8 mouse cellular contexts compared by ENCODE assay signal in the genomic region with DNA sequence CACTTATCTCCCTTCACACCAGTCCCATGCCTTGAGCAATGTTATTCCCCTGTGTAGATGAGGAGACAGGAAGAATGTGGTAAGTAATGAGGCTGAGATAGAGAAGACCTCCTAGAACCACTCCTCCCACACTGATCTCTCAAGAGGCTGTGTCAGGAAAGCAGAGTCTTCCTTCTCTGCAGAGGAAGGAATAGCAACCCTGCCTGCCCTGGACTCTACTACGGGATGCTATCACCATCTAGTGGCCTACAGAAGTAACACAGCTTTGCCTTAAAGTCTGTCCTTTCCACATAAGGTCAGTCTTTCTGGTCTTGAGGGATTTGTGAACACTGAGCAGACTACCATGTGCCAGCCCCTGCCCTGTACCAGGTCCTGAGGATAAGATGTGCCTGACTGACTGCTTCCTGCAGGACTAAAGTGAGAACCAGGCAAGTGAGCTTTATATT. TPM values are rescaled to one million over a fixed set of nuclear protein-coding genes. Genes with fewer than 3 reads are reported as not detected.
DNase-seq lines count a peak whose midpoint lies in the region; ATAC-seq and TF ChIP-seq lines count a peak whose summit lies in the region.

No protein-coding gene starts in this region.

- H3K79me2 ChIP-seq in C2C12 (ENCODE audit: control insufficient read depth, insufficient read depth) = no peaks in the 10 kb centered on the region

- peak; percentile 84 for ATAC-seq in embryonic facial prominence, embryonic 14.5 days (ENCODE audit: low read depth)
- ATAC-seq in heart, embryonic 11.5 days (replicated peaks; ENCODE audit: insufficient number of reproducible peaks, low FRiP score, low TSS enrichment) = peak; percentile 66
- ATAC-seq in limb, embryonic 13.5 days (ENCODE audit: low FRiP score, low read depth) = peak; percentile 82
- peak; percentile 82 for ATAC-seq in midbrain, embryonic 14.5 days (ENCODE audit: low FRiP score, low TSS enrichment)

- H3ac ChIP-seq in C2C12 (ENCODE audit: control insufficient read depth, insufficient read length, low read depth) = no peak overlapping the region

- WGBS in embryonic facial prominence, embryonic 14.5 days = 0% methylated on average over 1 of the region's 1 CpGs
- 0% methylated on average over 1 of the region's 1 CpGs for WGBS in heart, embryonic 11.5 days (ENCODE audit: insufficient replicate concordance)
- 0% methylated on average over 1 of the region's 1 CpGs for WGBS in limb, embryonic 13.5 days
- WGBS in midbrain, embryonic 14.5 days = 0% methylated on average over 1 of the region's 1 CpGs
- 0% methylated on average over 1 of the region's 1 CpGs for WGBS in small intestine, adult 2 months

- no peak overlapping the region for H3K9ac ChIP-seq in embryonic facial prominence, embryonic 14.5 days (ENCODE audit: low read depth, low read length)
- H3K9ac ChIP-seq in heart, embryonic 11.5 days (ENCODE audit: low read depth, low read length) = no peak overlapping the region
- no peak overlapping the region for H3K9ac ChIP-seq in limb, embryonic 13.5 days
- no peak overlapping the region for H3K9ac ChIP-seq in midbrain, embryonic 14.5 days (replicated peaks; ENCODE audit: low read length)

- H3K4me2 ChIP-seq in embryonic facial prominence, embryonic 14.5 days (ENCODE audit: low read depth, low read length) = no peak overlapping the region
- H3K4me2 ChIP-seq in heart, embryonic 11.5 days = no peak overlapping the region
- H3K4me2 ChIP-seq in limb, embryonic 13.5 days (replicated peaks) = no peak overlapping the region
- H3K4me2 ChIP-seq in midbrain, embryonic 14.5 days (ENCODE audit: low read length) = no peak overlapping the region

- TF ChIP-seq POLR2A in small intestine, adult 2 months (IDR thresholded peaks at IDR 0.05; ENCODE audit: low read depth, low read length) = no peak

- peak; percentile 47 to 65 for DNase-seq in adrenal gland, postnatal 36 days
- peak; percentile 77 for DNase-seq in embryonic facial prominence, embryonic 14.5 days (ENCODE audit: low spot score)
- DNase-seq in kidney, adult 9 months = peak; percentile 70
- DNase-seq in midbrain, embryonic 14.5 days = peak; percentile 88

- H3K79me3 ChIP-seq in C2C12 (ENCODE audit: low read depth) = no peaks in the 10 kb centered on the region

- H3K27ac ChIP-seq in embryonic facial prominence, embryonic 14.5 days (replicated peaks; ENCODE audit: low read depth, low read length) = no peak overlapping the region
- no peak overlapping the region for H3K27ac ChIP-seq in heart, embryonic 11.5 days (ENCODE audit: low read depth, low read length)
- H3K27ac ChIP-seq in limb, embryonic 13.5 days = no peak overlapping the region
- H3K27ac ChIP-seq in midbrain, embryonic 14.5 days (replicated peaks; ENCODE audit: low read depth, low read length) = no peak overlapping the region
- H3K27ac ChIP-seq in small intestine, adult 2 months (ENCODE audit: insufficient read depth, low read depth, low read length) = no peak overlapping the region

- no peaks in the 10 kb centered on the region for H3K27me3 ChIP-seq in C2C12 (ENCODE audit: control insufficient read depth, insufficient read depth, insufficient read length)
- H3K27me3 ChIP-seq in embryonic facial prominence, embryonic 14.5 days (replicated peaks; ENCODE audit: control insufficient read depth, insufficient read depth, low read length) = no peaks in the 10 kb centered on the region
- no peaks in the 10 kb centered on the region for H3K27me3 ChIP-seq in heart, embryonic 11.5 days (ENCODE audit: control insufficient read depth, insufficient read depth, low read length)
- peaks cover 18% of the 10 kb centered on the region for H3K27me3 ChIP-seq in limb, embryonic 13.5 days
- no peaks in the 10 kb centered on the region for H3K27me3 ChIP-seq in midbrain, embryonic 14.5 days (ENCODE audit: control insufficient read depth, insufficient read depth, low read length)
- H3K27me3 ChIP-seq in small intestine, adult 2 months (ENCODE audit: control insufficient read depth, insufficient read depth, low read length) = no peaks in the 10 kb centered on the region

- no peaks in the 10 kb centered on the region for H3K36me3 ChIP-seq in C2C12 (ENCODE audit: control insufficient read depth, insufficient read depth)
- H3K36me3 ChIP-seq in embryonic facial prominence, embryonic 14.5 days (ENCODE audit: control insufficient read depth, insufficient read depth, low read length) = no peaks in the 10 kb centered on the region; the same call in 1 of the 2 replicates
- no peaks in the 10 kb centered on the region for H3K36me3 ChIP-seq in heart, embryonic 11.5 days (ENCODE audit: control insufficient read depth, insufficient read depth, low read length)
- no peaks in the 10 kb centered on the region; the same call in 1 of the 2 replicates for H3K36me3 ChIP-seq in limb, embryonic 13.5 days
- H3K36me3 ChIP-seq in midbrain, embryonic 14.5 days (ENCODE audit: control insufficient read depth, insufficient read depth, low read length) = no peaks in the 10 kb centered on the region
- H3K36me3 ChIP-seq in small intestine, adult 2 months (ENCODE audit: control insufficient read depth, insufficient read depth, low read length) = peaks cover 2% of the 10 kb centered on the region; the same call in 1 of the 2 replicates

- no peak overlapping the region for H3K4me3 ChIP-seq in C2C12 (ENCODE audit: insufficient read depth, poor library complexity, severe bottlenecking)
- no peak overlapping the region for H3K4me3 ChIP-seq in embryonic facial prominence, embryonic 14.5 days (ENCODE audit: low read depth, low read length)
- H3K4me3 ChIP-seq in heart, embryonic 11.5 days (ENCODE audit: low read depth, low read length) = no peak overlapping the region
- H3K4me3 ChIP-seq in limb, embryonic 13.5 days = no peak overlapping the region
- H3K4me3 ChIP-seq in midbrain, embryonic 14.5 days (replicated peaks; ENCODE audit: low read depth, low read length) = no peak overlapping the region
- H3K4me3 ChIP-seq in small intestine, adult 2 months (ENCODE audit: low read depth, low read length) = no peak overlapping the region

- TF ChIP-seq CTCF in C2C12 (IDR thresholded peaks at IDR 0.05; ENCODE audit: control insufficient read depth, insufficient read depth, insufficient read length) = peak; percentile 67
- peak; percentile 50; the same call in 1 of the 2 replicates for TF ChIP-seq CTCF in small intestine, adult 2 months (IDR thresholded peaks at IDR 0.05; ENCODE audit: extremely low read depth, insufficient read length, insufficient replicate concordance, low read depth, low read length)

- H3K9me3 ChIP-seq in embryonic facial prominence, embryonic 14.5 days (ENCODE audit: control insufficient read depth, low read length) = no peaks in the 10 kb centered on the region
- H3K9me3 ChIP-seq in heart, embryonic 11.5 days (replicated peaks; ENCODE audit: control insufficient read depth, low read length) = no peaks in the 10 kb centered on the region
- H3K9me3 ChIP-seq in limb, embryonic 13.5 days = no peaks in the 10 kb centered on the region
- no peaks in the 10 kb centered on the region for H3K9me3 ChIP-seq in midbrain, embryonic 14.5 days (ENCODE audit: control insufficient read depth, low read length)

- H3K4me1 ChIP-seq in embryonic facial prominence, embryonic 14.5 days (ENCODE audit: control insufficient read depth, insufficient read depth, low read length) = no peaks in the 10 kb centered on the region
- H3K4me1 ChIP-seq in heart, embryonic 11.5 days (ENCODE audit: control insufficient read depth, insufficient read depth, low read length) = peaks cover 6% of the 10 kb centered on the region; the same call in 1 of the 2 replicates
- H3K4me1 ChIP-seq in limb, embryonic 13.5 days = no peaks in the 10 kb centered on the region
- no peaks in the 10 kb centered on the region for H3K4me1 ChIP-seq in midbrain, embryonic 14.5 days (ENCODE audit: control insufficient read depth, insufficient read depth, low read length)
- H3K4me1 ChIP-seq in small intestine, adult 2 months (ENCODE audit: control insufficient read depth, insufficient read depth, insufficient read length, low read length) = peaks cover 6% of the 10 kb centered on the region; the same call in 1 of the 2 replicates

TF ChIP-seq in C2C12, 6 proteins besides CTCF, POLR2A, EP300 and RAD21:
- TF ChIP-seq MYOG (IDR thresholded peaks at IDR 0.05; ENCODE audit: control insufficient read depth, extremely low read depth, insufficient read length) (no peak), CEBPB (IDR thresholded peaks at IDR 0.05; ENCODE audit: low read depth) (no peak)

RNA-seq across cellular contexts. Expression of gene Tmem218, which starts 21.9 kb away (rescaled TPM):
- 3.4 TPM for polyA plus RNA-seq in C2C12 (2012; fragmentation: generic; extraction: Trizol)
- total RNA-seq in adrenal gland, postnatal 36 days (2021) = 1 to 10 TPM; 5.9 to 6.0 TPM
- 10.5 and 14.2 TPM in 2 replicates for polyA plus RNA-seq in embryonic facial prominence, embryonic 14.5 days (2014; fragmentation: Nextera tagmentation; extraction: Ambion mirVana)
- polyA plus RNA-seq in heart, embryonic 11.5 days (2014; fragmentation: Nextera tagmentation; extraction: Ambion mirVana) = 8.2 and 8.7 TPM in 2 replicates
- 12.0 and 12.3 TPM in 2 replicates for polyA plus RNA-seq in limb, embryonic 13.5 days (2015; fragmentation: Nextera tagmentation; extraction: Ambion mirVana)
- 8.4 and 10.1 TPM in 2 replicates for polyA plus RNA-seq in midbrain, embryonic 14.5 days (2014; fragmentation: Nextera tagmentation; extraction: Ambion mirVana)
- polyA plus RNA-seq in small intestine, adult 2 months (2012; rRNA removed) = 0.52 and 0.66 TPM in 2 replicates

RNA-seq across cellular contexts. Expression of gene Slc37a2, which starts 25.6 kb away (rescaled TPM):
- 4.2 TPM for polyA plus RNA-seq in C2C12 (2012; fragmentation: generic; extraction: Trizol)
- total RNA-seq in adrenal gland, postnatal 36 days (2021) = 10 to 100 TPM; 49.0 to 53.7 TPM
- polyA plus RNA-seq in embryonic facial prominence, embryonic 14.5 days (2014; fragmentation: Nextera tagmentation; extraction: Ambion mirVana) = 4.2 and 6.6 TPM in 2 replicates
- 0.94 and 1.6 TPM in 2 replicates for polyA plus RNA-seq in heart, embryonic 11.5 days (2014; fragmentation: Nextera tagmentation; extraction: Ambion mirVana)
- 2.0 and 2.6 TPM in 2 replicates for polyA plus RNA-seq in limb, embryonic 13.5 days (2015; fragmentation: Nextera tagmentation; extraction: Ambion mirVana)
- 0.53 and 1.7 TPM in 2 replicates for polyA plus RNA-seq in midbrain, embryonic 14.5 days (2014; fragmentation: Nextera tagmentation; extraction: Ambion mirVana)
- 1.2 and 42.3 TPM in 2 replicates for polyA plus RNA-seq in small intestine, adult 2 months (2012; rRNA removed)
